Mouse (Mus musculus) lung, embryonic 15.5 days (tissue): ENCODE data around the gene Ier2. TPM values are rescaled to one million over a fixed set of nuclear protein-coding genes. Genes with fewer than 3 reads are reported as not detected.

ENCODE experiments used
- ATAC-seq: fragments of 200-750 bp; cut with Nextera tagmentation; 2 replicates; pipeline ENCODE4 v1.8.0; 2017; ENCODE audit warnings: moderate number of reproducible peaks, borderline replicate concordance; ENCODE audit not compliant: low FRiP score, low TSS enrichment; ENCODE audit errors: extremely low read depth
- H3K27ac ChIP-seq: fragments of 300-500 bp; sonication (generic); 2 replicates; pipeline ENCODE4 v1.5.1; 2015; ENCODE audit warnings: moderate library complexity, mild to moderate bottlenecking, inconsistent platforms
- H3K27me3 ChIP-seq: fragments of 300-500 bp; sonication (generic); 2 replicates; pipeline ENCODE4 v1.6.1; 2015; ENCODE audit warnings: inconsistent platforms
- H3K36me3 ChIP-seq: fragments of 300-500 bp; sonication (generic); 2 replicates; pipeline ENCODE4 v1.6.1; 2015; ENCODE audit warnings: inconsistent platforms
- H3K4me1 ChIP-seq: fragments of 300-500 bp; sonication (generic); 2 replicates; pipeline ENCODE4 v1.6.1; 2015; ENCODE audit warnings: inconsistent platforms
- H3K4me2 ChIP-seq: fragments of 300-500 bp; sonication (generic); 2 replicates; pipeline ENCODE4 v1.6.1; 2015; ENCODE audit warnings: inconsistent platforms, mild to moderate bottlenecking, moderate library complexity
- H3K4me3 ChIP-seq: fragments of 300-500 bp; sonication (generic); 2 replicates; pipeline ENCODE4 v1.5.1; 2015; ENCODE audit warnings: mild to moderate bottlenecking, inconsistent platforms
- H3K9ac ChIP-seq: fragments of 300-500 bp; sonication (generic); 2 replicates; pipeline ENCODE4 v1.6.1; 2015; ENCODE audit warnings: inconsistent platforms
- H3K9me3 ChIP-seq: fragments of 300-500 bp; sonication (generic); 2 replicates; pipeline ENCODE4 v1.6.1; 2016; ENCODE audit warnings: inconsistent platforms
- WGBS: fragments of 180-500 bp; shearing (Covaris S2); methylation state at CpG from one replicate; pipeline ENCODE4 v1.1.7; 2015; 5-methylcytosine and 5-hydroxymethylcytosine counted together
- polyA plus RNA-seq: library from polyadenylated mRNA; unstranded; fragments of >200 nt; fragmentation: Nextera tagmentation; extraction: Ambion mirVana; gene quantifications from 2 replicates; pipeline ENCODE4 v1.2.1, GENCODE M21; 2015

Gene Ier2
- polyA plus RNA-seq, 1 experiment from 2014 or later = 92.0 TPM

- WGBS = 12% methylated on average over 16 of the region's 16 CpGs
- peak overlapping the region; percentile 8; the same call in 1 of the 2 replicates for H3K4me3 ChIP-seq
- H3K27ac ChIP-seq = peak overlapping the region; percentile 41
- peaks cover 33% of the 10 kb centered on the region for H3K27me3 ChIP-seq
- peaks cover 8% of the 10 kb centered on the region; the same call in 1 of the 2 replicates for H3K36me3 ChIP-seq
- peak overlapping the region; percentile 58 for H3K4me2 ChIP-seq
- peaks cover 70% of the 10 kb centered on the region for H3K4me1 ChIP-seq
- no peaks in the 10 kb centered on the region for H3K9me3 ChIP-seq
- 0 out of 2 replicates have a peak overlapping the region, but pooled peaks have one; percentile 13 for H3K9ac ChIP-seq
- ATAC-seq = no peak
Observed at GRCm38 (mm10) chr8:84704356-84704755, 41.7 kb upstream of the Ier2 start.

GRCm38 (mm10) chr8:84703466-84704249 is 41.0 kb upstream of the Ier2 start:
- peak overlapping the region; percentile 39 for H3K27ac ChIP-seq
- peaks cover 71% of the 10 kb centered on the region for H3K4me1 ChIP-seq
- peak overlapping the region; percentile 28; the same call in 1 of the 2 replicates for H3K4me3 ChIP-seq
- H3K27me3 ChIP-seq = peaks cover 33% of the 10 kb centered on the region
- WGBS = 18% methylated on average over 38 of the region's 38 CpGs
- H3K4me2 ChIP-seq = peak overlapping the region; percentile 58
- ATAC-seq = no peak
- H3K9ac ChIP-seq = 0 out of 2 replicates have a peak overlapping the region, but pooled peaks have one; percentile 13
- H3K36me3 ChIP-seq = peaks cover 13% of the 10 kb centered on the region
- H3K9me3 ChIP-seq = no peaks in the 10 kb centered on the region

- H3K9ac ChIP-seq = no peak overlapping the region
- no peaks in the 10 kb centered on the region for H3K9me3 ChIP-seq
- WGBS = 80% methylated on average over 6 of the region's 6 CpGs
- peaks cover 15% of the 10 kb centered on the region for H3K36me3 ChIP-seq
- H3K4me2 ChIP-seq = peak overlapping the region; percentile 58
- no peak overlapping the region; the same call in 1 of the 2 replicates for H3K27ac ChIP-seq
- peak overlapping the region; percentile 28 for H3K4me3 ChIP-seq
- H3K4me1 ChIP-seq = peaks cover 68% of the 10 kb centered on the region
- H3K27me3 ChIP-seq = peaks cover 31% of the 10 kb centered on the region
- ATAC-seq = no peak
Observed at GRCm38 (mm10) chr8:84702963-84703465, 40.4 kb upstream of the Ier2 start.

- peaks cover 26% of the 10 kb centered on the region for H3K27me3 ChIP-seq
- peaks cover 63% of the 10 kb centered on the region for H3K4me1 ChIP-seq
- 70% methylated on average over 9 of the region's 9 CpGs for WGBS
Observed at GRCm38 (mm10) chr8:84702561-84702960, 39.9 kb upstream of the Ier2 start.

GRCm38 (mm10) chr8:84700941-84701911 is 38.6 kb upstream of the Ier2 start, which contains the start of gene Lyl1:
Gene Lyl1 (plus strand): TSS chr8:84701457.
- Histone ChIP-seq H3K4me1 (peaks cover 51% of the 10 kb centered on the region), H3K9ac (peak within 1 kb of the TSS; percentile 13; the same call in 1 of the 2 replicates), H3K4me2 (peak within 1 kb of the TSS; percentile 58), H3K27ac (peak within 1 kb of the TSS; percentile 84), H3K4me3 (peak within 1 kb of the TSS; percentile 28), H3K9me3 (no peaks in the 10 kb centered on the region), H3K27me3 (peaks cover 15% of the 10 kb centered on the region; the same call in 1 of the 2 replicates), H3K36me3 (peaks cover 21% of the 10 kb centered on the region)
- 9% methylated on average over 34 of the region's 34 CpGs for WGBS
- peak; percentile 67; the same call in 1 of the 2 replicates for ATAC-seq

More at GRCm38 (mm10) chr8:84702561-84702960, 39.9 kb upstream of the Ier2 start:
- Histone ChIP-seq H3K9me3 (no peaks in the 10 kb centered on the region), H3K27ac (peak overlapping the region; percentile 58; the same call in 1 of the 2 replicates), H3K36me3 (peaks cover 18% of the 10 kb centered on the region; the same call in 1 of the 2 replicates), H3K4me2 (peak overlapping the region; percentile 58), H3K9ac (no peak overlapping the region), H3K4me3 (peak overlapping the region; percentile 28)
- ATAC-seq = no peak

GRCm38 (mm10) chr8:84700526-84700925 is 37.9 kb upstream of the Ier2 start:
- Histone ChIP-seq H3K36me3 (peaks cover 24% of the 10 kb centered on the region), H3K4me1 (peaks cover 48% of the 10 kb centered on the region), H3K27ac (peak overlapping the region; percentile 84), H3K4me2 (peak overlapping the region; percentile 16), H3K4me3 (no peak overlapping the region), H3K9ac (no peak overlapping the region), H3K27me3 (peaks cover 15% of the 10 kb centered on the region; the same call in 1 of the 2 replicates), H3K9me3 (no peaks in the 10 kb centered on the region)
- WGBS = 76% methylated on average over 5 of the region's 5 CpGs
- ATAC-seq = no peak

GRCm38 (mm10) chr8:84699861-84700322 is 37.2 kb upstream of the Ier2 start:
- WGBS = 48% methylated on average over 7 of the region's 7 CpGs
- no peak overlapping the region for H3K9ac ChIP-seq
- H3K27me3 ChIP-seq = peaks cover 15% of the 10 kb centered on the region; the same call in 1 of the 2 replicates
- H3K4me1 ChIP-seq = peaks cover 42% of the 10 kb centered on the region
- H3K9me3 ChIP-seq = no peaks in the 10 kb centered on the region
- ATAC-seq = peak; percentile 32
- H3K27ac ChIP-seq = peak overlapping the region; percentile 84
- H3K4me2 ChIP-seq = peak overlapping the region; percentile 16
- H3K36me3 ChIP-seq = peaks cover 30% of the 10 kb centered on the region
- H3K4me3 ChIP-seq = no peak overlapping the region

- Histone ChIP-seq H3K4me2 (no peak overlapping the region), H3K36me3 (peaks cover 30% of the 10 kb centered on the region), H3K4me1 (peaks cover 35% of the 10 kb centered on the region), H3K9me3 (no peaks in the 10 kb centered on the region), H3K4me3 (no peak overlapping the region), H3K27ac (peak overlapping the region; percentile 84), H3K9ac (no peak overlapping the region), H3K27me3 (peaks cover 14% of the 10 kb centered on the region; the same call in 1 of the 2 replicates)
- 73% methylated on average over 9 of the region's 9 CpGs for WGBS
- ATAC-seq = no peak
Observed at GRCm38 (mm10) chr8:84698929-84699401, 36.3 kb upstream of the Ier2 start.

- 88% methylated on average over 5 of the region's 5 CpGs for WGBS
- Histone ChIP-seq H3K27ac (peak overlapping the region; percentile 84), H3K9ac (no peak overlapping the region), H3K36me3 (peaks cover 30% of the 10 kb centered on the region), H3K4me1 (peaks cover 31% of the 10 kb centered on the region), H3K27me3 (0 out of 2 replicates have a peak, but pooled peaks cover 8% of the 10 kb centered on the region), H3K4me3 (no peak overlapping the region), H3K9me3 (no peaks in the 10 kb centered on the region), H3K4me2 (no peak overlapping the region)
- ATAC-seq = no peak
Observed at GRCm38 (mm10) chr8:84698288-84698687, 35.6 kb upstream of the Ier2 start.

- Histone ChIP-seq H3K4me3 (no peak overlapping the region), H3K36me3 (peaks cover 34% of the 10 kb centered on the region), H3K9ac (no peak overlapping the region), H3K4me2 (no peak overlapping the region), H3K27ac (no peak overlapping the region), H3K9me3 (no peaks in the 10 kb centered on the region), H3K27me3 (0 out of 2 replicates have a peak, but pooled peaks cover 2% of the 10 kb centered on the region), H3K4me1 (peaks cover 31% of the 10 kb centered on the region)
- ATAC-seq = no peak
- 84% methylated on average over 14 of the region's 14 CpGs for WGBS
Observed at GRCm38 (mm10) chr8:84697166-84698130, 34.8 kb upstream of the Ier2 start.
